Mouse (Mus musculus) cerebellum, adult 2 months (tissue): Measurements from ENCODE around the gene Ezh1.

Source experiments
- CTCF ChIP-seq: fragments of 200-500 bp; IDR thresholded peaks from 2 replicates; pipeline ENCODE4 v1.5.1; 2011; ENCODE audit warnings: low read depth, mild to moderate bottlenecking, control low read depth, low read length, moderate library complexity, borderline replicate concordance; ENCODE audit not compliant: insufficient read depth
- POLR2A ChIP-seq: fragments of 200-500 bp; IDR thresholded peaks from 2 replicates; pipeline ENCODE4 v1.6.1; 2011; ENCODE audit warnings: low read length, control low read depth, borderline replicate concordance; ENCODE audit not compliant: insufficient read depth

DNA sequence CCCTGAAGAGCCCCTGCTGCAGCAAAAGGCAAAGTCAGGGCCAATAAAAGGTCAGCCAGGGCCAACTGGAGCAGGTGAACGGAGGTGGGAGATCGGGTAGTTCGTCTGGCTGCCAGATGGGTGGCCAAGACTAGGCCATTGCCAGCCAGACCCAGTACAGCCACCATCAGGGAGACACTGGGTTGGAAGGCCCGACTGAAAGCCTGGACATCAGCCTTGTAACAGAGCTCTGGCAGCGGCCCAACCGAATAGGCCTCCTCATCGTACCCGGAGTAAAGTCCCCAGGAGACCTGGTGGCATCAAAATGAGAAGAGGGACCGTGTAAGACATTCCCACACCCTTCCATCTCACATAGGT is 51.9 kb downstream of the Ezh1 start:
- TF ChIP-seq CTCF (no peak), POLR2A (no peak)
